Mouse (Mus musculus) urinary bladder, postnatal 10 days (tissue): ENCODE measurements around the gene Tmem150a.

Source experiments
- DNase-seq: peaks from one replicate; pipeline ENCODE4 v3.0.0; 2022; ENCODE audit warnings: low spot score

Tmem150a gene

GRCm38 (mm10) chr6:72355066-72355911 is at the start of gene Tmem150a:
Tmem150a (plus strand) TSS chr6:72355447.
- peak; percentile 39 for DNase-seq

- no peak for DNase-seq
Observed at GRCm38 (mm10) chr6:72312198-72312597, 43.0 kb upstream of the Tmem150a start.

- DNase-seq, result no peak
Observed at GRCm38 (mm10) chr6:72313124-72313867, 42.0 kb upstream of the Tmem150a start.

- DNase-seq, result no peak
Observed at GRCm38 (mm10) chr6:72315384-72315783, 39.9 kb upstream of the Tmem150a start.

GRCm38 (mm10) chr6:72316044-72316443 is 39.2 kb upstream of the Tmem150a start:
- no peak for DNase-seq

GRCm38 (mm10) chr6:72318440-72318839 is 36.8 kb upstream of the Tmem150a start:
- no peak for DNase-seq

- no peak for DNase-seq
Observed at GRCm38 (mm10) chr6:72319019-72319418, 36.2 kb upstream of the Tmem150a start.

- DNase-seq, result no peak
Observed at GRCm38 (mm10) chr6:72322936-72323335, 32.3 kb upstream of the Tmem150a start.

- DNase-seq, result no peak
Observed at GRCm38 (mm10) chr6:72323786-72324508, 31.3 kb upstream of the Tmem150a start.

- DNase-seq, result no peak
Observed at GRCm38 (mm10) chr6:72326274-72326673, 29.0 kb upstream of the Tmem150a start.

GRCm38 (mm10) chr6:72329019-72329418 is 26.2 kb upstream of the Tmem150a start:
- DNase-seq, result no peak

- no peak for DNase-seq
Observed at GRCm38 (mm10) chr6:72330133-72330532, 25.1 kb upstream of the Tmem150a start.

- no peak for DNase-seq
Observed at GRCm38 (mm10) chr6:72333111-72333510, 22.1 kb upstream of the Tmem150a start.

- no peak for DNase-seq
Observed at GRCm38 (mm10) chr6:72340481-72340880, 14.8 kb upstream of the Tmem150a start.

- no peak for DNase-seq
Observed at GRCm38 (mm10) chr6:72344396-72345073, 10.7 kb upstream of the Tmem150a start.

GRCm38 (mm10) chr6:72345074-72345567 is 10.1 kb upstream of the Tmem150a start, which contains the start of gene Usp39:
Usp39 (minus strand) TSS chr6:72345184.
- DNase-seq, result peak; percentile 70

GRCm38 (mm10) chr6:72345633-72346032 is 9.6 kb upstream of the Tmem150a start:
- DNase-seq, result no peak

- no peak for DNase-seq
Observed at GRCm38 (mm10) chr6:72346261-72346660, 9.0 kb upstream of the Tmem150a start.

- DNase-seq, result peak; percentile 25
Observed at GRCm38 (mm10) chr6:72347166-72347941, 7.9 kb upstream of the Tmem150a start, which contains the start of gene 0610030E20Rik. 0610030E20Rik (plus strand) TSS chr6:72347317.

GRCm38 (mm10) chr6:72348411-72348810 is 6.8 kb upstream of the Tmem150a start:
- no peak for DNase-seq

GRCm38 (mm10) chr6:72350214-72350613 is 5.0 kb upstream of the Tmem150a start:
- DNase-seq, result no peak
